Mouse (Mus musculus): ENCODE results near the gene Filip1. TPM values are rescaled to one million over a fixed set of nuclear protein-coding genes. Genes with fewer than 3 reads are reported as not detected.
"Not testable (repeated sequence)": the region's sequence is repeated elsewhere in the genome, so short reads cannot be mapped to it uniquely, and the experiment has no call there.

Gene Filip1
- 10 to 100 TPM; 39.6 to 46.6 TPM for total RNA-seq (2021)
- long read RNA-seq, experiment 1, full-length matches to known transcripts: 2 of 9 reads
- long read RNA-seq, experiment 1, partial matches to known transcripts: 4 of 9 reads
- long read RNA-seq, experiment 1, other reads (novel, unspliced or antisense): 3 of 9 reads
- long read RNA-seq, experiment 2, full-length matches to known transcripts: 2 of 3 reads
- long read RNA-seq, experiment 2, partial matches to known transcripts: 1 of 3 reads
- long read RNA-seq, experiment 2, other reads (novel, unspliced or antisense): 0 of 3 reads

DNA sequence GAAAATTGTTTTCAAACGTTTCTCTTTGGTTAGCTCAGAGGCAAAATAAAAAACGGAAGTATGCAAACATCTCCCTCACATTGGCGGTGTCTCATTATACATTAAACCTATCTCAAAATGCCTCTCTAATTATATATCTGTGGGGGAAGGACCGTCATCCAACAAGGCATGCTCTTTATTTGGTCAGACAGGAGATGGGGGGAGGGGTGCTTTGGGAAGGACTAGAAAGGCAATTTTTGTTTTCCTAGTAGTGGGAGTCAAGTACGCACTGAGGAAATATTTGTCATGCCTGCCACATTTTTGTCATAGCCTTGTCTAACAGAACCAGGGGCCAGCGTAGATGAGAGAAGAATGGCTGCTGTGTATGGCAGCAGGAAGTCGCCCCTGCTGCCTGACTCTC, at the start of gene Filip1:
Filip1 (minus strand) TSS at position 101 of the 400 bp plus-strand sequence.
- DNase-seq: no peak

DNA sequence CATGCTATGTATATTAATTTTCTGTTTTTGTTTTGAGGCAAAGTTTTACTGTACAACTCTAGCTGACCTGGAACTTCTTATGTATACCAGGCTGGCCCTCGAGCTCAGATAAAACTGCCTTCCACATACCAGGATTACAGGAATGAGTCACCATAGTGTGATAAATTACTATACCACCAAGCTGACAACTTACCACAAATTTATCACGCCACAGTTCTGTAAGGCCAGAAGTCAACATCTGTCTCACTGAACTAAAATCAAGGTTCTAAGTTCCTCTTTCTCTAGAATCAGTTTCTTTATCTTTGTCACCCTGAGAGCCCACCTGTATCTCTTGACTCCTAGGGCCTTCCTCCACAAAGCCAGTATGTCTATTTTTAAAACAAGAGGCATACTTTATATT, 45.0 kb upstream of the Filip1 start:
- DNase-seq: no peak

DNA sequence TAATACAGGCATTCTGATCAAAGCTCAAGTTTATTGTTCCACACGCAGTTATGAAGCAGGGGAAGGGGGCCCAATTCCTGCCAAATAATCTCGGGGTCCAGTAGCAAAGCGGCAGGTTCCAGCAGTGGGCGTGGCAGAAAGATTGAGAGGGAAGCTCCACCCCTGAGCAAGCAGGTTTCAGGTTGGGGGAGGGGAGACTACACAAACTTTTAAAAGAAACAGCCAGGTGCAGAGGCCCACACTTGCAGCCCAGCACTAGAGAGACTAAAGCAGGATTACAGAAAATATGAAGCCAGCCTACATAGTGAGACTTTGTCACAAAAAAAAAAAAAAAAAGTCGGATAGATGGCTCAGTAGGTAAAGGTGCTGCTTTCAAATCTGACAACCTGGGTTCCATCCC, 40.3 kb upstream of the Filip1 start:
- DNase-seq: no peak

DNA sequence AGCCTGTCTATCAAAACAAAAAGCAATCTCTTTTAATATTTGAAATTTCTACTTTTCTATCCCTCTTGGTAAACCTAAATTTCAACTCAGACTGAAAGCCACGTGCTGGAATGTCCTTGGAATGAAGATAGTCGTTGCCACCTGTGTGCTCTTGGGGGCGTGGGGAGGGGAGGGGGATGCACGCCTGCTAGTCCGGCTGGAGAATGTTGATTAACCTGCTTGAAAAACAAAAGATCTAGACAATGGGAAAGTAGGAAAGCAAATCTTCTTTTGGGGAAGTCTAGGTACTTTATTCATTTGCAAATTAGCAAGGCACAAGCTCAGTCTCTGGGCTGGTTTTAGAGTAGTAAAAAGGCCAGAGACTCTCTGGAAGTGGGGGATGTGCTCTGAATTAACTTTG, 36.6 kb upstream of the Filip1 start:
- DNase-seq: not testable (repeated sequence)

DNA sequence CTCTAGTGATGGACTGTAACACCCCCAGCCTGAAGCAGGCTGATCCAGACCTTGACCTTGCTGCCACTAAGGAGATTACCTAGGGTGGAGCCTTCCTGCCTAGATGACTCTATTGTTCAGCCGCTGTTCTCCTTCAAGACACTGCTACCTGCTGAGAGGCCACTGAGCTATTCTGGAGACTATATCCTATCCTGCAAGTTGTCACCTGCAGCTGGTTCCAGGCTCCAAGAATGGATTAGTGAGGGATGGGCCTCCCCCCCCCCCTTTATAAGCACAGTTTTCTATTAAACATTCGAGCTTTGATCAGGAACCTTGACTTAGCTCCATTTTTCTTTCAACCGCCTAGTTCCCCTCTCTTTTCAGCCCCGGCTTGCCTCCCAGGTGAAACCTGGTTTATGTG, 31.6 kb upstream of the Filip1 start:
- DNase-seq: not testable (repeated sequence)

DNA sequence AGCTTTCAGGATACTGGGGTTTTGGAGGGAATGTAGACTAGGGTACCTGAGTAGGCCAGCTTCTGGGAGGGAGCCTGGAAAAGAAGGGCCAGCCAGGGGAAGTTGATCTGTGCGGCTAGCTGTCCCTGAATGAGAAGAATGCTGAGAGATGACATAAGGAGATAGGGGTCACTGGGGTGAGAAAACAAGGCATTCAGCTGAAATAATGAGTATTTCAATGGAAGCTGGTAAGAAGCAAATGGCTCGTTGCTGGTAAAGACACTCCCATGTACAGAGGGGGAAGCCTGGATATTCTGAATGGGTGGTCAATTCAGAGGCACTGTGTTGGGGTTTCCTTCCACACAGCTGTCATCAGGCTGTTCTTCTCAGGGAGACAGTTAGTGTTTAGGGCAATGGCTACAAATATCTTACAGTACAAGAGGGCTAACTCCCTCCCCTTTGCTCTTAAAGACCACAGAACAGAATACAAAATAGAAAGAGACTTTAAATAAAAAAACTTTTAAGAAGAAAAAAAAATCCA, 26.7 kb upstream of the Filip1 start:
- DNase-seq: no peak

DNA sequence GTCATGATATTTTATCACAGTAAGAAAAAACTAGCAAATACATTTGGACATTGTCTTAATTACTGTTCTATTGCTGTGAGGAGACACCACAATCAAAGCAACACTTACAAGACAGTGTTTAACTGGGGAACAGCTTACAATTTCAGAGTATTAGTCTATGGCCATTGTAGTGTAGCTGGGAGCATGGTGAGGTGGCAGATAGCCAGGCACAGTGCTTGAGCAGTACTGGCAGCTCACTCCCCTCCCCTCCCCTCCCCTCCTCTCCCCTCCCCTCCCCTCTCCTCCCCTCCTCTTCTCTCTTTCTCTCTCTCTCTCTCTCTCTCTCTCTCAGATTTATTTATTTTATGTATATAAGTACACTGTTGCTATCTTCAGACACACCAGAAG, 25.3 kb upstream of the Filip1 start:
- no peak for DNase-seq

DNA sequence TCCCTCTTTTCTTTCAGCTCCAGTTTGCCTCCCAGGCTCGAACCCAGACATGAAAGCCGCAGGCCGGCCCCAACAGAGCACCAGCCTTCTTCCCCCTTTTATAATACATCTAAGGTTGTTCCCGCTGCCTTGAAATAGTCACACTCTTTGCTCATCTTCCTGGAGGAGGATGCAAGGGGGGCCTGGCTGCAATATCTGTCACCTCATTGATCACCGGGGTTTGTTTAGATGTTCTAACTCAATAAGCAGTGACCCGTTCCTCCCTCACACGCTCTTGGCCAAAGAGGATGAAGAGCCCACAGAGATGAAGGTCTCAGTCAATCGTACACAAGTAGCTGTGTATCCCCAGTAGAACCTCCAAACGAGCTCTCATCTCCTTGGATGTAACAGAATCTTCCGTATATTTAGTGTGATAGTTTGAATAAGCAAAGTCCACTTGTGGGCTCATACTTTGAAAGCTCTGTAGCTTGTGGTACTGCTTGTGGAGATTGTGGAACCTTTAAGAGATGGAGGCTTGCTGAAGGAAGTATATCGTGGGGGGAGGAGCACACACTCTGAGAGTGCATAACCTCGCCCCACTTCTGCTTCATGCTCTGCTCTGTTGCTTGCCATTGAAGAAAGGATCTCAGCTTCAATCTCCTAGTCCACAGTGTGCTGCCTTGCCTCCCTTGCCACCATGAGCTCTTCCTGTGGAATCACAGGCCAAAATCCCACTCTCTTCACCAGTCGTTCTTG, 24.8 kb upstream of the Filip1 start:
- no peak for DNase-seq

DNA sequence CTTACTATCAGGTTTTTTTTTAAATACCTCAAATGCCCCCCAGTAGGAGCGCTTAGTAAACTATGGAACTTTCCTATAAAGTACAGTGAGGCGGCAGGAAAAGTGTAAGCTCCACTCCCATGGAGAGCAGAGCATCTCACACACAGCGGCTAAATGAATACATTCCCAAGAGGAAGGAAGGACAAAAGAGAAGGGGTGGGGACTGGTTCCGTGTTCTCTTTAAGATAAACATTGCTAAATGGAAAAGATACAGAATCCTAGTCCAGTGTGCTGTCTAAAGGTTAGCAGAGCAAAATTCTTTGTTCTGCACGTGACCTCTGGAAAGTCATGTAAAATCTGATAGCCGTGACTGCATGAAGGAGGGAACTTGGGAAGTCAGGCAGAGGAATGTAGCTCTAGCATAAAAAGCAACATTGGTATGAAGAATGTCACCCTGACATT, 13.9 kb upstream of the Filip1 start:
- no peak for DNase-seq

DNA sequence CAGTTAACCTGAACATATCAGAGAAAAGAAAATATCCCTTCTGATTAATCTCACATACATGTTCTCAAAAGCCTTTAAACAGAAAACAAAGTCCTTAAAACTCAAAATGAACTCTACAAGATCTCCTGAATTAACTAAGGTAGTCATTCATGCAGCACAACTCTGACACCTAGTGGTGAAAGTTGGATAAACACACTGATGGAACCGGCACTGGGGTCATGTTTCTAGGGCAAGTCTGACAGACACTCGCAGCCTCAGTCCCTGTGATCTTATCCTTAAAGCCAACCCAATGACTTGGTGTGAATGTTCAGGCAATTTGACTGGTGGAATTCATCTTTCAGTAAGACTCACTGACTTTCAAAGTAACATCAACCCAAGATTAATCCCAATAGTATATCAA, 13.4 kb upstream of the Filip1 start:
- peak; percentile 81 for DNase-seq

DNA sequence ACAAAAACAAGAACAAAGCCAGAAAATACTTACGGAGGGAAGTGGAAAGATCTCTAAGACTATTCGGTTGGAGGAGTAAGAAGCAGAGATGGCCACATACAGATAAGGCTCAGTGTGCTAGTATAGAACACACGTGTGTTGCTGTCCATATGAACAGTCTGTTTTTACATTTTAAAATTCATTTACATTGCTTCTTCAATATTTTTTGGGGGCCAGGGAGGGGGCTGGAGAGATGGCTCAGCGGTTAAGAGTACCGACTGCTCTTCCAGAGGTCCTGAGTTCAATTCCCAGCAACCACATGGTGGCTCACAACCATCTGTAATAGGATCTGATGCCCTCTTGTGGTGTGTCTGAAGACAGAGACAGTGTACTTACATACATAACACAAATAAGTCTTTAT, 12.7 kb upstream of the Filip1 start:
- not testable (repeated sequence) for DNase-seq

DNA sequence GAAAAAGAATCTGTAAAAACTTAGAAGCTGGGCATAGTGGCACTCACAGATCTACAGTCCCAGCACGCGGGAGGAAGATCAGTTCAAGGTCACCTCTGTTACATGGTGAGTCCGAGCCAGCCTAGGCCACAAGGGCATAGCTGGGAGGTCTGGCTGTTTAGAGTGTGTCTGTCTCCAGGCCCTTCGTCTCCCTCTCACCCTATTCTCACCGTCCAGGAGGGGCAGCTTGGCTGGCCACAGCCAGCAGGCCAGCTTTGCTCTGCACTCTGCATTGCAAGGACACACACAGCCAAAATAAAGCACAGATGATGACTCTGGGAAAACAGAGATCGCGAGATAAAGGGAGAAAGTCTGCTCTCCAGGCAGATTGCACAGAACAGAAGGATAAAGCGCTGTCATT, 10.2 kb upstream of the Filip1 start:
- peak; percentile 46 for DNase-seq

DNA sequence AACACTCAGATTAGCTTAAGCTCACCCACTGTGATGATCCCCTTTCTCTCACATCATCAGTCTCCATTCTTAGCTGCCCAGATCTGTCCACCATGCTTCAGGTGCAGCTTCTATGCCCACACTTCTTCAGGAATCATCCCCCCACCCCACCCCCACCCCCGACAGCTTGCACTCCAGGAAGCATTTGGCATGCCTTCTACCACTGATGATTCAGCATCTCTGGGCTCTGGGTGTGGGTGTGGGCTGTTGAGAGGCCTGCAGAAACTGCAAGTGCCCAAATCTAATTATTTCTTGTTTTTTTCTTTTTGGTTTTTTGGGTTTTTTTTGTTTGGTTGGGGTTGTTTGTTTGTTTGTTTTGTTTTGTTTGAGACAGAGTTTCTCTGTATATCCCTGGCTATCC, 9.0 kb upstream of the Filip1 start:
- no peak for DNase-seq

DNA sequence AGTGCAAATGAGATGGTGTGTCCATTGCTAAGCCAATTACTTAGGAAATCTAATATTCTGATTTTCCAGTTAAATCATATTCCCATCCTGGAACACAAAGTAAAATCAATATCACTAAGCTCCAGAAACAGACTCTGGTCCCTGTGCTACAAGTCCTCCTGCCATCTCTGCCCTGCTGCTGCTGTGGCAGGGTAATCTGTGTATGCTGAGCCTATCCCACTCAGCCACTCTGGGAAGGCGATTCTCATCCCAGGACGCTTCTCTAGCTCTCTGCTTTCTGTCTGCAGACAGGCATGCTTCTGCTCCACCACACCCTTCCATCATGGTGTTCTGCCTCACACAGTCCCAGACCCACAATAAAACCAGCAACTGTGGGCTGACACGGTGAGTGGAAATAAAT, 7.8 kb upstream of the Filip1 start:
- DNase-seq: no peak

DNA sequence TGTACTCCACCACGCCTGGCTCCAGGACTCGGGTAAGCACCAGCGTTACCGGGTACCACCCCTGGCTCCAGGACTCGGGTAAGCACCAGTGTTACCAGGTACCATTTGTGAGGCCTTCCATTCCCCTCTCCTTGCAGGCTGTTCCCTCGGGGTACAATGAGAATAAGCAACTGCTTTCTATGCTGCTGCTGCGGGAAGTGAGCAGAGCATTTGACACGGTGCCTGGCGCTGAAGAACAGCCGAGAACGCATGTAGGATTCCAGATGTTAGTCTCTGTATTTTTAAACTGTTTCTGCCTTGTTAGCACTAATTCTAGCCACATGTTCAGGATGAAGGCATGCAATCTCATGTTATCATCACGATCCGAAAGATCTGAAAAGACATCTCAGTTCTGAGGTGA, 635 bp downstream of the Filip1 start:
- DNase-seq: no peak

DNA sequence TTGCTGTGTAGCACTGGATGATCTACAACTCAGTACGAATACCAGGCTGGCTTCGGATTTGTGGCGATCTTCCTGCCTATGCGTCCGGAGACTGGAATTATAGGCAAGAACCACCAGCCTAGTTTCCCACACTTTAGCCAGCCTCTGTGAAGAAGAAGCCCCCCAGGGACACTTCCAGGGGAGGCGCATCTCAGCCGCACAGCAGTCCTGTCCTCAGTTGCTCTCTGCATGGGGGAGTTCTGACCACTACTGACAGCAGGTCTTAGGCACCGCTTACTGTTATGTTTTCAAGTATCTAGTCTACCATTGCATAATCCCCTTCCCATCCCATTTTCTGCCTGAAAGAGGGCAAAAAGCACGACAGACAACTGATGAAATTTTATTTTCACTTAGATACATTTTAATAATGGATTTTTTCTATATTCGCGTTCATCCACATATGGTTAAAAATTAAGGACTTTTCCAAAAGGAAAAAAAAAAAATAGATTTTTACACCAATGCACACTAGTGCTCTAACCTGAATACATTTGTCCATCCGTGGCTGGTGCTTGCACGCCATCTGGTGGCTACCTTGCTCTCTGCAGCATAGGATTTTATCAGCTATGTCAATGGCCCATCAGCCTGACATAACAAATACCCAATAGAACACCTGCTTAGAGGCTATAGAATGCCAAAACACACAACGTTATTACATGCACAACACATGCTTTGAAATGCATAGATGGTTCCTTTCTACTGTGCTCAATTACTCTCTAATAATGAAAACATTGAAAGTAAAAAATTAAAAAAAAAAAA, 10.1 kb downstream of the Filip1 start:
- DNase-seq: peak; percentile 92

DNA sequence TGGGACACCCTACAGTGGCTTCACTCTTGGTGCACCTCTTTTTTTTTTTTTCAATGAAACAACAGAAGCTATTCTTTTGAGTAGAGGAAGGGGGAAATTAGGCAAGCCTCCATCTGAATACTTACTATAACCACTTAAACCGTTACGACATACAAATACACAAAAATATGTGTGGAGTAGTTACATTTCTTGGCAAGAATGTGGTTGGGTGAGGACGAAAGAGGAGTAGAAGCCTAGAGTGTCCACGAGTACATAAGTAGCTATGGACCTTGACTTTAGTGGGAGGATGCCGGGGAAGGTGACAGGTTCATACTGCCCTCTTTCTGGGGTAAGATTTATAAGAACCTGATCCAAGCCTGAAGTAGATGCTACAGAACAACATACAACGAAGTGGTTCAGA, 15.4 kb downstream of the Filip1 start:
- no peak for DNase-seq

DNA sequence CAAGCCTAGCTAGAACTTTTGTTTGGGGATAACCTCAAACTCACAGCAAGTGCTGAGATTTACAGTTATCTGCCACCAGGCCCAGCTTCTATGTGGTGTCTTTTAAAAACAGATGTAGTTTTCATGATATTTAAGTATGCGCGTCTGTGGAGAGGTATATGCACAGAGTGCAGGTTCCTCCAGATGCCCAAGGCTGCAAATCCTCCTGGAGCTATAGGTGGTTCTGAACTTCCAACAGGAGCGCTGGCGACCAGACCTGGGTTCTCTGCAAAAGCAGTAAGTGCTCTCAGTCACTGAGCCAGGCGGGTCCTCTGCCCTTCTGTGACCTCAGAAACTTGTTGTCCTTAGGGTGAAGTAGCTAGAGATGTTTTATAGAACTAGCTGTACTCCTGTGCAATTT, 18.4 kb downstream of the Filip1 start:
- no peak for DNase-seq

DNA sequence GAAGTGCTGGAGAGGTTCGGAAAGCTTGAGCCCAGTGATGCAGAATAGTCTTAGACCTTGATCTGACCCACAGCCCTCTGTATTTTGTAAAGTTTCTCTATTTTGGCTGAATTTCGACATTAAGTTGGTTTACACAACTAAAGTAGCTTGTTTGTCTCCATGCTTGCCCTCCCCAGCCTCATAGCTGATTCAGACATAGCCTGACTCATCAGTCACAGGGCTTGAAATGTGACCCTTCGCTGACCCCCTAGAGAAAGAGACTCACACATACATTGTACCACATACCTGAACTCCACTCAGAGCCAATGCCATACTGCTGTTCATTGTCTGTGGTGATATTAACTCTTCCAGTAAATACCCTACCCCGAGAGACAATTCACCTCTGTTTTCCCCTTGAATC, 19.6 kb downstream of the Filip1 start:
- DNase-seq: no peak

DNA sequence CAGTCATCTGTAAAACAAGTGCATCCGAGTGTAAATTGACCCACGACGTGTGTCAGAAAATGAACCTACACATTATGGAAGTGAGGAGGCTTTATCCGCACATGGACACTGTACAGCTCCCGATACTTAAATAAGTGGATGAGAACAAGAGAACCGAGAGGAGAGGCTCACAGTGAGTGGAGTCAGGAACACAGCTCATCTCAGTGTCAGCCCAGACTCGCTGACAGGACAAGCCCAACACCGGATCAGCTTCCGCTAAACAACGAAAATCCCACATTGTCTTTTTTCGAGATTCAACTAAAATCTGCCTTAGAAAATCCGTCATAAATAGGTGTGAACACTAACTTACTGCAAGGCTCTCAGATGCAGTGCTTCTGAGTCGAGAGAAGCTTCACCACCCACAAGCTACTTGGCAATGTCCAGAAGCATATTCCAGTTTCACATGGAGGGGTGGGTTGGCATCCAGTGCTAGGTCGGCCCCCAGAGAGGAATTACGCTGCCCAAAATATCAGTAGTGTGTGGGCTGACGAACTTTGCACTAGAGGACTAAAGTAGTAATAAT, 22.1 kb downstream of the Filip1 start:
- DNase-seq: no peak

DNA sequence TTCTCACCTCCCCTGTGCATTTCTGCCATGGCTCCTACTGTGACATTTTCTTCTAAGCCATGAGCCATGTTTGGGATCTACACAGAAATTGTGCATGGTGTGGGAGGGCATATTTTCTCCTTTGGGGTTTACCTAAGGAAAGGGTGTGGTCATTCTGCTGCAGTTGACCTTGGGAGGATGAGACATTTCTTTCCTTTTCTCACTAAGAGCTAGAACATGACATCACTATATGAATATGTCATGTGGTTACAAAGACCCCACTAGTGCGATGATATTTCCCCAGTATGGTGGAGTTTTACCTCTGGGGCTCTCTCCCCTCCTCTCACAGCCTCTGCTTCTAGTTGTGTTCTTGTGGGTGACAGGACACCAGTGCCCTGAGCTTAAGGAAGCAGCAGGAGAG, 22.9 kb downstream of the Filip1 start:
- no peak for DNase-seq

DNA sequence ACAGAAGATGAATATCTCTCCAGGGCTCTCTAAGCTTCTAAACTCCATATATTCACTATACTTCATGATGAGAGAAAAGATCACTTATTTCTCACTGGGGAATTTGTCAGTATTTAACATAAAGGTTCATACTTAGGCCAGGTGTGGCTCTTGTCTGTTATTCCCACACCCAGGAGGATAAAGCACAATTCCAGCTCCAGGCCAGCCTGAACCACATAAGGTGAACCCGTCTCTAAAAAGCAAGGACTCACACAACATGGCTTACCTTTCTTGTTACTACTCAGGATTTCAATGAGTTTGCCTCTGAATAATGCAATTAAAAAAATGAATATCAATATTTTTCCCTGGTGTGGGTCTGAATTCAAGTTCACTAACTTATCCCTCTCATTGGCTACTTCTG, 23.6 kb downstream of the Filip1 start:
- no peak for DNase-seq

DNA sequence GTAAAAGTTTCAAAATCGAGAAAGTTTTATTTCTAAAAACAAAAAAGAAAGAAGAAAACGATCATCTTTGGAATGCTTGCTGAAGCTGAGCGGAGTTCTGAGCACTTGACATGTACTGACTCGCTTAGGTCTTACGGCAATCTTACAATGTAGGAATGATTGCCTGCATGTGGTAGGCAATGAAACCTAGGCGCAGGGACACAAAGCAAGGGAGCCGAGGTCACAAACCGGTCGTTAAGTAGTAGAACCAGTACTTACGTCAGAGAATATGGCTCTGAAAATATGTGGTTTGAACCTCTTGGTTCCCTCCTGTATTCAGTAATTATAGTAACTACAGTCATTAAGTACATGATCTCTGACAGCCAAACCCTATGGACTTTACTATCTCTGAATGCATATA, 29.4 kb downstream of the Filip1 start:
- DNase-seq: no peak
